Mouse (Mus musculus): ENCODE results near the gene Rad51b. TPM values are rescaled to one million over a fixed set of nuclear protein-coding genes. Genes with fewer than 3 reads are reported as not detected.

Rad51b gene
- total and polyA plus RNA-seq, 3 experiments, result 6.5 to 8.6 (median 8.5) TPM

DNA sequence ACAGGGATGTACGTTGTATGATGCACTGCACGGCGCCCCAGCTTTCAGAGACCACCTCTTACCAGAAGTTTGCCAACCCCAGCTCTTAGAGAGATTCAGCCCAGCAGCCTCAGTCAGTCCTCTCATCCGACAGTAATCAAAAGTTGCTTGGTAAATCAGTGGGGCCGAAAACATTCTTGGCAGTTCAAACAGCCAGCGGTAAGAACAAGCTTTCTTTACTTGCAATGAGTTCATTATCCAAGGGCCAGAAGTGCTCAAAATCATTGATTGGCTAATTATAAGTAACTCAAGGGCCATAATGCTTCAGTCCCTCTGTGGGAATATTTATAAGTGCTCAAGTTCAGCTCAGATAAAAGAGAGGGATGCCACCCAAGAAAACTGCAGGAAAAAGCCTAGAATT is 434.8 kb downstream of the Rad51b start:
- H3K9ac ChIP-seq (ENCODE audit: insufficient read depth, low read depth), result no peak overlapping the region
- H3K4me1 ChIP-seq (ENCODE audit: control insufficient read depth in 1 of 2, insufficient read depth in 2 of 2), result peaks cover 5 to 7% of the 10 kb centered on the region in 2 experiments; a peak in 2 of 4 replicates
- no peak overlapping the region for H3K27ac ChIP-seq (ENCODE audit: insufficient read depth, low read depth)
- dilution Hi-C loops (cut with MboI; ENCODE audit: extremely low pct_ligation_motif_present, extremely low pct_unique_long_range_greater_than_20kb, low sequenced_read_pairs), result no loop called here
- in situ Hi-C loops (cut with MboI; ENCODE audit: low pct_ligation_motif_present, low pct_unique_long_range_greater_than_20kb, low sequenced_read_pairs), result no loop called here
- H3K4me3 ChIP-seq (replicated peaks in 1 of 3; ENCODE audit: low read depth in 2 of 3, low read length in 2 of 3, poor library complexity in 1 of 3), result no peak overlapping the region
- TF ChIP-seq MEF2A (IDR thresholded peaks at IDR 0.05; ENCODE audit: borderline replicate concordance, low read depth, low read length) (no peak), MAFK (IDR thresholded peaks at IDR 0.05; ENCODE audit: insufficient replicate concordance, low read length) (no peak), NRF1 (IDR thresholded peaks at IDR 0.05; ENCODE audit: low read depth, low read length) (no peak), TCF12 (IDR thresholded peaks at IDR 0.05; ENCODE audit: low read depth, low read length) (no peak), JUN (IDR thresholded peaks at IDR 0.05; ENCODE audit: insufficient read depth, low read depth, low read length) (no peak), ZNF384 (IDR thresholded peaks at IDR 0.05; ENCODE audit: low read depth, low read length) (no peak), RCOR1 (conservative IDR thresholded peaks at IDR 0.05; ENCODE audit: low read depth, low read length) (no peak), PAX5 (IDR thresholded peaks at IDR 0.05; ENCODE audit: low read length) (no peak), E2F4 (IDR thresholded peaks at IDR 0.05; ENCODE audit: insufficient replicate concordance, low read depth, low read length) (no peak), CHD1 (IDR thresholded peaks at IDR 0.05; ENCODE audit: low read depth, low read length) (no peak), ETS1 (conservative IDR thresholded peaks at IDR 0.05; ENCODE audit: low read depth, low read length) (no peak)
- H3K27me3 ChIP-seq (replicated peaks), result no peaks in the 10 kb centered on the region
- peaks cover 16% of the 10 kb centered on the region for H3K9me3 ChIP-seq (replicated peaks; ENCODE audit: low read length)
- no peaks in the 10 kb centered on the region for H3K36me3 ChIP-seq (replicated peaks in 1 of 2; ENCODE audit: control insufficient read depth in 1 of 2, insufficient read depth in 1 of 2, low read length in 1 of 2)
- H3K4me2 ChIP-seq (ENCODE audit: insufficient read depth, low read depth, poor library complexity, severe bottlenecking), result no peak overlapping the region
- H3K79me2 ChIP-seq (replicated peaks; ENCODE audit: control insufficient read depth, extremely low read depth, insufficient read depth, poor library complexity, severe bottlenecking), result no peaks in the 10 kb centered on the region
- DNase-seq (ENCODE audit: extremely low read depth), result no peak

DNA sequence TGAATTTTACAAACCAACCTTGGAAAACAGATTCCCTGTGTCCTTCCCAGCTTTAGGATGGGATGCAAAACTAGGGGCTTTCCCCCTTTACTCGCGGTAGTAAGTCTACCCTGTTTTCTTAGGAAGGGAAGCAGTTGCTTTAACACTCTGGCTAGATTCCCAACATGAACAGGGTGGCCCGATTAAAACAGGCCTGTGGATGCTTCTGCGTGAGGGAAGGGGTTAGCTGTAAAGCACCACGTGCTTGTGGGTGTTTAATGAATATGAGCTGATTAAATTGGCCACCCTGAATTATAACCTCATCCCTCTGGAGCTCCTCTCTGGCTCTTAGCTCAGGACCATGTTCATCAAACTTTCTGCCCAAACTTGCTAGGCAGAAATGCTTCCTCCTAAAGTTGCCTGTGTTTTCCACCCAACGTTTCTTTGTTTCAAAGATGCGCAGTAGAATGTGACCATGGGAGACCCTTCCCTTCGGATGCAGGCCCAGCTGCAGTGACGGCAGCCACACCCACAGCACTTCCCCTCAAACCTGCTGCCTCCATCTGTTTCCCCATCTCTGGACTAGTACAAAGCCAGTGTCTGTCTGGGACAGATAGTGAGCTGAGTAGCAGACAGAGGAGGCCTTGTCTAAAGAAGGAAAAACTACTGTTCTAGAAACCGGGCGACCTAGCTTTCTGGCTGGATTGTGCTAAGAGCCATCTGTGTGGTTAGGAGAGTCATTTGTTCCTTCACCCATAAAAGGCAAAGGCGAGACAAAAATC is 435.5 kb downstream of the Rad51b start:
- Histone ChIP-seq H3K27ac (ENCODE audit: insufficient read depth, low read depth) (no peak overlapping the region), H3K27me3 (replicated peaks) (no peaks in the 10 kb centered on the region), H3K4me1 (ENCODE audit: control insufficient read depth in 1 of 2, insufficient read depth in 2 of 2) (peaks cover 5 to 7% of the 10 kb centered on the region in 2 experiments; a peak in 2 of 4 replicates), H3K79me2 (replicated peaks; ENCODE audit: control insufficient read depth, extremely low read depth, insufficient read depth, poor library complexity, severe bottlenecking) (no peaks in the 10 kb centered on the region), H3K4me3 (replicated peaks in 1 of 3; ENCODE audit: low read depth in 2 of 3, low read length in 2 of 3, poor library complexity in 1 of 3) (no peak overlapping the region), H3K36me3 (replicated peaks in 1 of 2; ENCODE audit: control insufficient read depth in 1 of 2, insufficient read depth in 1 of 2, low read length in 1 of 2) (no peaks in the 10 kb centered on the region), H3K9ac (ENCODE audit: insufficient read depth, low read depth) (no peak overlapping the region), H3K9me3 (replicated peaks; ENCODE audit: low read length) (peaks cover 15% of the 10 kb centered on the region), H3K4me2 (ENCODE audit: insufficient read depth, low read depth, poor library complexity, severe bottlenecking) (no peak overlapping the region)
- in situ Hi-C loops (cut with MboI; ENCODE audit: low pct_ligation_motif_present, low pct_unique_long_range_greater_than_20kb, low sequenced_read_pairs), result no loop called here
- TF ChIP-seq ZC3H11A (IDR thresholded peaks at IDR 0.05; ENCODE audit: low read depth, low read length) (no peak), POLR2AphosphoS2 (IDR thresholded peaks at IDR 0.05; ENCODE audit: low read depth, low read length) (no peak), ZKSCAN1 (IDR thresholded peaks at IDR 0.05; ENCODE audit: borderline replicate concordance, low read depth, low read length) (no peak), ZMIZ1 (IDR thresholded peaks at IDR 0.05; ENCODE audit: low read depth, low read length) (no peak), UBTF (IDR thresholded peaks at IDR 0.05; ENCODE audit: low read depth, low read length) (no peak), NRF1 (IDR thresholded peaks at IDR 0.05; ENCODE audit: low read depth, low read length) (no peak), ETS1 (conservative IDR thresholded peaks at IDR 0.05; ENCODE audit: low read depth, low read length) (no peak), CHD2 (IDR thresholded peaks at IDR 0.05; ENCODE audit: low read length) (no peak), SMC3 (IDR thresholded peaks at IDR 0.05; ENCODE audit: low read depth, low read length) (no peak), JUN (IDR thresholded peaks at IDR 0.05; ENCODE audit: insufficient read depth, low read depth, low read length) (no peak), GABPA (IDR thresholded peaks at IDR 0.05; ENCODE audit: insufficient replicate concordance, low read depth, low read length) (no peak), JUND (conservative IDR thresholded peaks at IDR 0.05; ENCODE audit: low read depth, low read length) (no peak), SIN3A (IDR thresholded peaks at IDR 0.05; ENCODE audit: low read length) (no peak), MEF2A (IDR thresholded peaks at IDR 0.05; ENCODE audit: borderline replicate concordance, low read depth, low read length) (no peak), CHD1 (IDR thresholded peaks at IDR 0.05; ENCODE audit: low read depth, low read length) (no peak)
- dilution Hi-C loops (cut with MboI; ENCODE audit: extremely low pct_ligation_motif_present, extremely low pct_unique_long_range_greater_than_20kb, low sequenced_read_pairs), result no loop called here
- no peak for DNase-seq (ENCODE audit: extremely low read depth)
